Mouse (Mus musculus) heart, embryonic 12.5 days (tissue): ENCODE data around the gene Tbc1d30. TPM values are rescaled to one million over a fixed set of nuclear protein-coding genes. Genes with fewer than 3 reads are reported as not detected.

ENCODE experiments used
- ATAC-seq: fragments of 200-750 bp; cut with Nextera tagmentation; 2 replicates; pipeline ENCODE4 v1.8.0; 2017; ENCODE audit warnings: moderate TSS enrichment, moderate library complexity; ENCODE audit not compliant: insufficient number of reproducible peaks, low FRiP score
- H3K27ac ChIP-seq: fragments of 300-500 bp; sonication (generic); 2 replicates; pipeline ENCODE4 v1.5.1; 2016; ENCODE audit warnings: mild to moderate bottlenecking, moderate library complexity; ENCODE audit not compliant: poor library complexity, severe bottlenecking
- H3K27me3 ChIP-seq: fragments of 300-500 bp; sonication (generic); replicated peaks from 2 replicates; pipeline ENCODE4 v1.6.1; 2016; ENCODE audit warnings: mild to moderate bottlenecking, moderate library complexity
- H3K36me3 ChIP-seq: fragments of 300-500 bp; sonication (generic); 2 replicates; pipeline ENCODE4 v1.6.1; 2016; ENCODE audit warnings: mild to moderate bottlenecking, moderate library complexity
- H3K4me1 ChIP-seq: fragments of 300-500 bp; sonication (generic); replicated peaks from 2 replicates; pipeline ENCODE4 v1.6.1; 2016; ENCODE audit warnings: mild to moderate bottlenecking
- H3K4me2 ChIP-seq: fragments of 300-500 bp; sonication (generic); 2 replicates; pipeline ENCODE4 v1.6.1; 2016; ENCODE audit warnings: mild to moderate bottlenecking, moderate library complexity
- H3K4me3 ChIP-seq: fragments of 300-500 bp; sonication (generic); 2 replicates; pipeline ENCODE4 v1.5.1; 2016; ENCODE audit warnings: mild to moderate bottlenecking
- H3K9ac ChIP-seq: fragments of 300-500 bp; sonication (generic); 2 replicates; pipeline ENCODE4 v1.6.1; 2016; ENCODE audit warnings: mild to moderate bottlenecking, moderate library complexity
- H3K9me3 ChIP-seq: fragments of 300-500 bp; sonication (generic); replicated peaks from 2 replicates; pipeline ENCODE4 v1.6.1; 2016; ENCODE audit warnings: mild to moderate bottlenecking, moderate library complexity
- WGBS: fragments of 180-500 bp; shearing (Covaris S2); methylation state at CpG from one replicate; pipeline ENCODE4 v1.1.7; 2016; 5-methylcytosine and 5-hydroxymethylcytosine counted together
- polyA plus RNA-seq: library from polyadenylated mRNA; unstranded; fragments of >200 nt; fragmentation: Nextera tagmentation; extraction: Ambion mirVana; gene quantifications from 2 replicates; pipeline ENCODE4 v1.2.1, GENCODE M21; 2016

The Tbc1d30 gene
- 1.3 and 1.4 TPM in 2 replicates for polyA plus RNA-seq

- peak within 1 kb of the TSS; percentile 63 for H3K4me3 ChIP-seq
- peak within 1 kb of the TSS; percentile 99 for H3K4me2 ChIP-seq
- H3K36me3 ChIP-seq: no peaks in the 10 kb centered on the region
- H3K9ac ChIP-seq: peak within 1 kb of the TSS; percentile 54
- peaks cover 10% of the 10 kb centered on the region; the same call in 1 of the 2 replicates for H3K27me3 ChIP-seq
- H3K4me1 ChIP-seq: peaks cover 18% of the 10 kb centered on the region
- H3K27ac ChIP-seq: no peak within 1 kb of the TSS
- under 1% methylated on average over 60 of the region's 61 CpGs for WGBS
- ATAC-seq: peak; percentile 63
- H3K9me3 ChIP-seq: peaks cover 4% of the 10 kb centered on the region; the same call in 1 of the 2 replicates
Measured at GRCm38 (mm10) chr10:121351066-121351581, at the start of gene Tbc1d30. Gene Tbc1d30 (minus strand): TSS chr10:121351278.

DNA sequence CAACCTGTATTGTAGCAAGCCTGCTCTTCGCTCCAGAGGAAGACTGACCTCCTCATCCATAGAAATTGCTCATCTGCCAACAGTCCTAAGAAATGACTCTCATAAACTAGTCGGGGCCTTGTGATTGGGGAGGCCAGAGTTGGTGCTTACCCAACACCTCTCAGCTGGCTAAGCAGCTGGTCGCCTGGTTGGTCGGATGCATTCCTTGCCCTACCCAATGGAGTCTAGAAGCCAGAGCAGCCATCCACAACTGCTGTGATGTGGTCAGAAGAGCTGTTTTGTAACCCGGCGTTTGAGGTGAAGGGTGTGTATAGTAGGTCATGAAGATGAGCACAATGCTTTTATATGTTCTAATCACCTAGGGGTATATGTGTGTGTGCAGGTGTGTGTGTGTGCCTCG lies 47.5 kb upstream of the Tbc1d30 start:
- no peak for ATAC-seq
- Histone ChIP-seq H3K27ac (no peak overlapping the region), H3K4me1 (peaks cover 22% of the 10 kb centered on the region), H3K9me3 (no peaks in the 10 kb centered on the region), H3K4me3 (no peak overlapping the region), H3K4me2 (no peak overlapping the region), H3K9ac (no peak overlapping the region), H3K36me3 (peaks cover 28% of the 10 kb centered on the region), H3K27me3 (no peaks in the 10 kb centered on the region)
- 85% methylated on average over 7 of the region's 7 CpGs for WGBS

- ATAC-seq: no peak
- WGBS: 63% methylated on average over 20 of the region's 20 CpGs
- no peak overlapping the region for H3K4me3 ChIP-seq
- no peaks in the 10 kb centered on the region for H3K27me3 ChIP-seq
- H3K27ac ChIP-seq: 0 out of 2 replicates have a peak overlapping the region, but pooled peaks have one; percentile 8
- H3K9ac ChIP-seq: peak overlapping the region; percentile 25; the same call in 1 of the 2 replicates
- peaks cover 16% of the 10 kb centered on the region for H3K4me1 ChIP-seq
- H3K9me3 ChIP-seq: no peaks in the 10 kb centered on the region
- no peak overlapping the region for H3K4me2 ChIP-seq
- H3K36me3 ChIP-seq: peaks cover 52% of the 10 kb centered on the region
Measured at GRCm38 (mm10) chr10:121395542-121396176, 44.6 kb upstream of the Tbc1d30 start.

DNA sequence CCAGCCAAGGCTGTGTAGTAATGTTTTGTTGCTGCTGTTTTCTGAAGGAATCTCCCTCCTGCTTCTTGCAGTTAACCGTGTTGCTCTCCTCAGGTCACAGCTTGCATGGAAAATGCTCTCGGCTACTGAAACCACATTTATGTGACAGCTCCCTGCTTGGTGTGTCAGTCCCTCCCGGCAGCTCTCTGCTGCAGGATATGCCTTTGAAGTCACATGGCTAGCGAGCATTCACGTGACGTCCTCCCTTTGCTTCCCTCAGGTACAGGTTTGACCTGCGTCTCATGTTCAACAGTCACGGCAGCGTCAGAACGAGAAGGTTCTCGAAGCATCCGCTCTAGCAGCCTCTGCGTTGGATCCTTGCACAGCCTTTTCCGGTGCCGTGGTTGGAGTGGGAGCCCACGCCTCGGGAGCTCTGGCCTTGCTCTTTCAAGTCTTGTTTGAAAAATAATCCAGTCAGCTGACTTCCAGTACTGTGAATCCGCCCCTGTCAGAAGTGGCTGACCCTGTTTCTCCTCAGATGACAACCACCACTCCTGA lies 43.8 kb upstream of the Tbc1d30 start:
- no peak for ATAC-seq

GRCm38 (mm10) chr10:121394270-121394669 lies 43.2 kb upstream of the Tbc1d30 start:
- H3K9ac ChIP-seq: no peak overlapping the region
- no peak for ATAC-seq
- H3K27me3 ChIP-seq: no peaks in the 10 kb centered on the region
- H3K27ac ChIP-seq: no peak overlapping the region
- peaks cover 66% of the 10 kb centered on the region for H3K36me3 ChIP-seq
- WGBS: 77% methylated on average over 6 of the region's 6 CpGs
- H3K4me3 ChIP-seq: no peak overlapping the region
- peaks cover 16% of the 10 kb centered on the region for H3K4me1 ChIP-seq
- H3K9me3 ChIP-seq: no peaks in the 10 kb centered on the region
- no peak overlapping the region for H3K4me2 ChIP-seq

More for the DNA sequence above, 43.8 kb upstream of the Tbc1d30 start:
- Histone ChIP-seq H3K27ac (no peak overlapping the region), H3K27me3 (no peaks in the 10 kb centered on the region), H3K9ac (no peak overlapping the region), H3K4me3 (no peak overlapping the region), H3K9me3 (no peaks in the 10 kb centered on the region), H3K36me3 (peaks cover 60% of the 10 kb centered on the region), H3K4me2 (no peak overlapping the region), H3K4me1 (peaks cover 16% of the 10 kb centered on the region)
- 72% methylated on average over 18 of the region's 18 CpGs for WGBS

DNA sequence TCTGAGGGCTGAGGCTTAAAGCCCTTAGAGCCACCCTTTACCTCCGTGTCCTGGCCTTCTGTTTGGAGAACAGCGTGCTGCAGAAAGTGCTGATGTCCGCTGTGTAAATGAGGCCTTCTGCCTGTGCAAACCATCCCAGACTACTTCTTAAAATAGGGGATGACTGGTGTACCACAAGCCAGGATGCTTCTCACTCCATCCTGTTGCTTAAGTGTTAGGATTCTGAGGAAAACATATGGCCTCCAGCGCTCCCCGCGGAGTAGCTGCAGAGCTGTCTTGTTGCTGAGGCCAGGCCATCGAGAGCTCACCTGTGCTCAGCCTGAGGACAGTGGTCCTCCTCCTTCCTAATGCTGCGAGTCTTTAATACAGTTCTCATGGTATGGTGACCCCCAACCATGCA lies 40.8 kb upstream of the Tbc1d30 start:
- H3K9ac ChIP-seq: no peak overlapping the region
- ATAC-seq: no peak
- H3K9me3 ChIP-seq: no peaks in the 10 kb centered on the region
- 94% methylated on average over 8 of the region's 8 CpGs for WGBS
- H3K4me2 ChIP-seq: no peak overlapping the region
- H3K4me3 ChIP-seq: no peak overlapping the region
- H3K27me3 ChIP-seq: no peaks in the 10 kb centered on the region
- H3K27ac ChIP-seq: no peak overlapping the region
- H3K4me1 ChIP-seq: peaks cover 22% of the 10 kb centered on the region
- H3K36me3 ChIP-seq: peaks cover 83% of the 10 kb centered on the region

GRCm38 (mm10) chr10:121390602-121391001 lies 39.5 kb upstream of the Tbc1d30 start:
- WGBS: 77% methylated on average over 10 of the region's 10 CpGs
- no peak overlapping the region for H3K27ac ChIP-seq
- no peak for ATAC-seq
- peaks cover 80% of the 10 kb centered on the region for H3K36me3 ChIP-seq
- H3K9me3 ChIP-seq: no peaks in the 10 kb centered on the region
- no peak overlapping the region for H3K9ac ChIP-seq
- H3K27me3 ChIP-seq: no peaks in the 10 kb centered on the region
- peaks cover 30% of the 10 kb centered on the region for H3K4me1 ChIP-seq
- H3K4me2 ChIP-seq: no peak overlapping the region
- no peak overlapping the region for H3K4me3 ChIP-seq

- WGBS: 25% methylated on average over 9 of the region's 9 CpGs
- Histone ChIP-seq H3K4me3 (no peak overlapping the region), H3K9me3 (no peaks in the 10 kb centered on the region), H3K27me3 (no peaks in the 10 kb centered on the region), H3K4me2 (peak overlapping the region; percentile 38; the same call in 1 of the 2 replicates), H3K9ac (no peak overlapping the region), H3K36me3 (peaks cover 76% of the 10 kb centered on the region), H3K4me1 (peaks cover 31% of the 10 kb centered on the region), H3K27ac (peak overlapping the region; percentile 49; the same call in 1 of the 2 replicates)
- peak; percentile 47; the same call in 1 of the 2 replicates for ATAC-seq
Measured at GRCm38 (mm10) chr10:121386347-121386746, 35.3 kb upstream of the Tbc1d30 start.

- WGBS: 92% methylated on average over 6 of the region's 6 CpGs
- ATAC-seq: no peak
- H3K27ac ChIP-seq: no peak overlapping the region
Measured at GRCm38 (mm10) chr10:121385695-121386094, 34.6 kb upstream of the Tbc1d30 start.

GRCm38 (mm10) chr10:121384710-121385109 lies 33.6 kb upstream of the Tbc1d30 start:
- Histone ChIP-seq H3K4me1 (peaks cover 31% of the 10 kb centered on the region), H3K4me3 (no peak overlapping the region), H3K27ac (no peak overlapping the region), H3K36me3 (peaks cover 74% of the 10 kb centered on the region), H3K4me2 (no peak overlapping the region), H3K9ac (no peak overlapping the region), H3K9me3 (no peaks in the 10 kb centered on the region), H3K27me3 (no peaks in the 10 kb centered on the region)
- 88% methylated on average over 13 of the region's 13 CpGs for WGBS
- no peak for ATAC-seq

More at GRCm38 (mm10) chr10:121385695-121386094, 34.6 kb upstream of the Tbc1d30 start:
- peaks cover 31% of the 10 kb centered on the region for H3K4me1 ChIP-seq
- H3K9ac ChIP-seq: no peak overlapping the region
- no peak overlapping the region for H3K4me3 ChIP-seq
- H3K4me2 ChIP-seq: no peak overlapping the region
- H3K36me3 ChIP-seq: peaks cover 76% of the 10 kb centered on the region
- H3K27me3 ChIP-seq: no peaks in the 10 kb centered on the region
- no peaks in the 10 kb centered on the region for H3K9me3 ChIP-seq

DNA sequence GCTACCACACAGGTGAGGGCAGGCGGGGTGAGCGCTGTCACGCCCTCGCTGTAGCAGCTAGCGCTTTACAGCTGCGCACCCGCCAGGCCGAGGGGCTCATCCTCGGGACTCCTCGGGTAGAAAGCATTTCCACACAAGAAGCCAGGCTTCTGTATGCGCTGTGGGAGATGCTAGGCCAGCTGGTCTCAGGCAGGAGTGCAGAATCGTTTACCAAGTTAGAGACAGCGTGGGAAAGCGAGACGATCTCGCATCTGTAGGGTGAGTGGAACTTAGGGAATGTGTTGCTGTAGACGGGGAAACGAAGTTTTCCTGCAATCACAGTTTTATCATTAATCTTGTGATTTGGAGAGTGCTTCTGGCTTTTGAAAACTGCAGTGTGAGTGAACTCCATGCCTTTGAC lies 30.2 kb upstream of the Tbc1d30 start:
- 78% methylated on average over 18 of the region's 18 CpGs for WGBS
- Histone ChIP-seq H3K27me3 (no peaks in the 10 kb centered on the region), H3K4me1 (peaks cover 20% of the 10 kb centered on the region), H3K9me3 (no peaks in the 10 kb centered on the region), H3K9ac (no peak overlapping the region), H3K4me3 (no peak overlapping the region), H3K27ac (no peak overlapping the region), H3K4me2 (no peak overlapping the region), H3K36me3 (peaks cover 84% of the 10 kb centered on the region)
- no peak for ATAC-seq
